Mouse (Mus musculus) C2C12 (cell line): ENCODE data around the gene Uhrf1.
A peak's percentile ranks its signal among the peaks of the same experiment; 100 is the strongest.

Experiments
- CEBPB ChIP-seq: IDR thresholded peaks from one replicate; pipeline ENCODE4 v1.6.1; 2011; ENCODE audit warnings: low read depth, mild to moderate bottlenecking, control low read depth, moderate library complexity
- CTCF ChIP-seq: IDR thresholded peaks from one replicate; pipeline ENCODE4 v1.5.1; 2011; ENCODE audit not compliant: control insufficient read depth, insufficient read depth, insufficient read length
- MAX ChIP-seq: IDR thresholded peaks from one replicate; pipeline ENCODE4 v1.6.1; 2011; ENCODE audit warnings: mild to moderate bottlenecking, control low read depth
- MYOD1 ChIP-seq: IDR thresholded peaks from one replicate; pipeline ENCODE4 v1.6.1; 2011; ENCODE audit warnings: low read depth; ENCODE audit not compliant: control insufficient read depth, insufficient read length
- MYOG ChIP-seq: IDR thresholded peaks from one replicate; pipeline ENCODE4 v1.6.1; 2011; ENCODE audit not compliant: control insufficient read depth, insufficient read length; ENCODE audit errors: extremely low read depth
- USF1 ChIP-seq: IDR thresholded peaks from one replicate; pipeline ENCODE4 v1.6.1; 2011; ENCODE audit warnings: low read depth, mild to moderate bottlenecking, control low read depth, moderate library complexity

- no peak for TF ChIP-seq CTCF
- TF ChIP-seq MAX, result peak; percentile 87
- TF ChIP-seq USF1, result no peak
- TF ChIP-seq MYOD1, result no peak
- no peak for TF ChIP-seq MYOG
- no peak for TF ChIP-seq CEBPB
Observed at GRCm38 (mm10) chr17:56303847-56304586, 896 bp downstream of the Uhrf1 start.
